Mouse (Mus musculus): ENCODE results near the gene Cdiptos. TPM values are rescaled to one million over a fixed set of nuclear protein-coding genes. Genes with fewer than 3 reads are reported as not detected.
A peak's percentile ranks its signal among the peaks of the same experiment; 100 is the strongest.

The Cdiptos gene
- polyA plus RNA-seq, 1 experiment from 2014 or later, result 1.1 TPM

DNA sequence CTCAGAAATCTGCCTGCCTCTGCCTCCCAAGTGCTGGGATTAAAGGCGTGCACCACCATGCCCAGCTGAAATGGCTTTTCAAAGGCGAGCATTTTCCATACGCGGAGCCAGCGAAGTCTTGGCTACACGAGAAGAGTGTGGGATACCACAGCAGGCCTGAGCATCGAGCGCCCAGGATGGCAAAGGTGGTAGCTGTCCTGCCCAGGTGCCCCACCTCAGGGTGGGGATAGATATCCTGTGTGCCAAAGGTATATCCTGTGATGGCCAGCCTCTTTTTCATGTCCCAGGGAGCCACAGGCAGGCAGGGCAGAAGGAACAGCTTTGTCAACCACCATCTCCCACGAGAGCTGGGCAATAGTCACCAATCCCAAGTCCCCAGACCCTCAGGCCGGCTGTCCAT lies 36.9 kb upstream of the Cdiptos start:
- WGBS, result 94% methylated on average over 10 of the region's 10 CpGs

DNA sequence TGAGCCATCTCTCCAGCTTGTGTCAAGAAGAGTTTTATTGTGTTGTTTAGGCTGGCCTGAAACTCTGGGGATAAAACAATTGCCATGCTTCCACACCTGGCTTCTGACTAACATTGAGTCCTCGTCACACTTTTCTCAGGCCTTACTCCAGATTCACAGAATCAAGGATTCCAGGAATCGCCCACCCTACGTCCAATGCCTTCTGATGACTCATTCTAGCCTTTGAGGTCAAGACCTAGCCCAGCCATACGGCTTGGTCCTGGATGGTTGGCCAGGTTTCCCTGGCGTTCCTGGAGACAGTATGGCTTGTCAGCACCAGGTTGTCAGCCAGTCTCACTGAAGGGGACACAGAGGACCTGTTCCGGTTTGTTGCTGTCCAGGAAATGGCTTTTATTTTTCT lies 36.5 kb upstream of the Cdiptos start:
- WGBS, result 90% methylated on average over 6 of the region's 6 CpGs
- H3K4me2 ChIP-seq, result no peak overlapping the region
- peaks cover 38% of the 10 kb centered on the region for H3K36me3 ChIP-seq
- H3K4me3 ChIP-seq (replicated peaks), result no peak overlapping the region
- no peak for ATAC-seq (ENCODE audit: insufficient number of reproducible peaks, insufficient read depth, low FRiP score, low TSS enrichment, low read depth)
- H3K9ac ChIP-seq (replicated peaks), result no peak overlapping the region
- H3K9me3 ChIP-seq, result no peaks in the 10 kb centered on the region
- no peaks in the 10 kb centered on the region for H3K27me3 ChIP-seq
- H3K4me1 ChIP-seq (replicated peaks), result peaks cover 23% of the 10 kb centered on the region
- no peak overlapping the region for H3K27ac ChIP-seq

More for the DNA sequence above, 36.9 kb upstream of the Cdiptos start:
- no peaks in the 10 kb centered on the region for H3K9me3 ChIP-seq
- no peak for ATAC-seq (ENCODE audit: insufficient number of reproducible peaks, insufficient read depth, low FRiP score, low TSS enrichment, low read depth)
- H3K4me1 ChIP-seq (replicated peaks), result peaks cover 27% of the 10 kb centered on the region
- no peak overlapping the region for H3K4me3 ChIP-seq (replicated peaks)
- H3K9ac ChIP-seq (replicated peaks), result no peak overlapping the region
- H3K4me2 ChIP-seq, result no peak overlapping the region
- H3K27me3 ChIP-seq, result no peaks in the 10 kb centered on the region
- no peak overlapping the region for H3K27ac ChIP-seq
- peaks cover 38% of the 10 kb centered on the region for H3K36me3 ChIP-seq

DNA sequence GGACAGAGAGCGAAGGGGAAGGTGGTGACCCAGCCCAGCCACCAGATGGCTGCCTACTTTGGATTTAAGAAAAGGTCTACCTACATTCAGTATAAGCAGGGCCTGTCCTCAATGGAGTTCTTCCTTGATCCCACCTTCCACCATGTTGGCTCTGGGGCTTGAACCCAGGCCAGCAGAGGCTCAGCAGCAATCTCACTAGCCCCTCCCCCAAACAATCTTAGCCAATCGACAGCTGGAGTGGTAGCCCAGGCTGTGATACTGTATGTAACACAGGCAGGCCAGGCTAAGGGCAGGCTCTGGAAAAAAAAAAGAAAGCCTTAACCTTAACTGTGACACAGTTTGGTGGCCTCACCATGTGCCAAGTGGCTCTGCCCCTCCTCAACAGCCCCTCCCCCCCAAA lies 35.8 kb upstream of the Cdiptos start:
- no peak for ATAC-seq (ENCODE audit: insufficient number of reproducible peaks, insufficient read depth, low FRiP score, low TSS enrichment, low read depth)
- H3K4me1 ChIP-seq (replicated peaks), result peaks cover 23% of the 10 kb centered on the region
- H3K27ac ChIP-seq, result no peak overlapping the region
- no peak overlapping the region for H3K9ac ChIP-seq (replicated peaks)
- no peak overlapping the region for H3K4me3 ChIP-seq (replicated peaks)
- H3K9me3 ChIP-seq, result no peaks in the 10 kb centered on the region
- no peaks in the 10 kb centered on the region for H3K27me3 ChIP-seq
- no peak overlapping the region for H3K4me2 ChIP-seq
- 83% methylated on average over 2 of the region's 2 CpGs for WGBS
- peaks cover 38% of the 10 kb centered on the region for H3K36me3 ChIP-seq

DNA sequence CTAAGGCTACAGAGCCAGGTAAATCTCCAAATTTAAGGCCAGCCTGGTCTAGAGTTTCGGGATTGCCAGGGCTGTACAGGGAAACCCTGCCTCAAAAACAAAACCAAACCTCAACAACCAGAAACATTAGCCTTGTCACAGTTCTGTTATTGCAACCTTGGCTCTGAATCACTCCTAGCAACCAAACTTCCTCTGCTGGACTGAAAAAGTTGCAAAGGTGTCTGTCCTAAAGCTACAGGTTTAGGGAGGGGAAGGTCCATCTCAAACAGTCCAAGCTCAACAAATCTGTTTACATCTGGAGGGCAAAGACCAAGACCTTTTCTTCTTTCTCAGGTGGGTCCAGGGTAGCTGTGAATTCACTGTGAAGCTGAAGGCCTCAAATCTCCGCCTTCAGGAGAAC lies 35.2 kb upstream of the Cdiptos start:
- Histone ChIP-seq H3K4me2 (no peak overlapping the region), H3K9me3 (no peaks in the 10 kb centered on the region), H3K27ac (no peak overlapping the region), H3K4me1 (replicated peaks) (peaks cover 22% of the 10 kb centered on the region), H3K9ac (replicated peaks) (no peak overlapping the region), H3K36me3 (peaks cover 38% of the 10 kb centered on the region), H3K27me3 (no peaks in the 10 kb centered on the region), H3K4me3 (replicated peaks) (no peak overlapping the region)
- ATAC-seq (ENCODE audit: insufficient number of reproducible peaks, insufficient read depth, low FRiP score, low TSS enrichment, low read depth), result no peak
- 94% methylated on average over 2 of the region's 2 CpGs for WGBS

DNA sequence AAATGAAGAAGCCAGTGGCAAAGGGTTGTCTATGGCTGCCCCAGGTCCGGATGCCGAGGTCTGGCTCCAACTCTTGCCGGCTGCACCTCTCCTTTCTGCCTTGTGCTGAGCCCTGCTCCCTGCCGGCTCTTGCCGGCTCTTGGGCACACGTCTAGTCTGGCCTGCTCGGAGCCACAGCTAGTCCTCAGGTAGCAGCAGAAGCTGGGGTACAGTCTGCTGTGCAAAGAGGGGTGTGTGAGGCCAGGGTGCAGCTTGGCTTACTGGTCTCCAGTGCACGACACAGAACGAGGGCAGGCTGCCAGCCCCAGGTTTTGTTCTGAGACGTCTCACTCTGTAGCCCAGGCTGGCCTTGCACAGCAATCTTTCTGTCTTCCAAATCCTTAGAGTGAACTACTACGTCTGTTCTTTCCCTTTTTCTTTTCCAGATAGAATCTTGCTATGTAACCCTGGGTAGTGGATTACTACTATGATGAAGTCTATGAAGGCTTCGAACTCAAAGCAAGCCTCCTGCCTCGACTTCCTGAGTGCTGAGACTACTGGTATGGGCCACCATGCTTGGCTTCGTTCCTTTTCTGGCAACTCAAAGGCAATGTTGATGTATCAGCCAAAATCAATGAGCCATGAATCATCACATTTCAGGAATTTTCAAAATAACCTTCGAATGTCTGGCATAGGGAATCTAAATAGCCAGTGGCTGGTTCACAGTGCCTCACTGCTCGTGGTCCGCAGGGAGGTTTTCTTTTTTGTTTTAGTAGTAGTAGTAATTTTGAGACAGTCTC lies 33.6 kb upstream of the Cdiptos start:
- Histone ChIP-seq H3K9me3 (no peaks in the 10 kb centered on the region), H3K9ac (replicated peaks) (0 out of 2 replicates have a peak overlapping the region, but pooled peaks have one; percentile 4), H3K4me1 (replicated peaks) (peaks cover 6% of the 10 kb centered on the region), H3K4me3 (replicated peaks) (no peak overlapping the region), H3K27ac (no peak overlapping the region), H3K36me3 (peaks cover 23% of the 10 kb centered on the region), H3K4me2 (no peak overlapping the region), H3K27me3 (no peaks in the 10 kb centered on the region)
- 83% methylated on average over 17 of the region's 17 CpGs for WGBS
- no peak for ATAC-seq (ENCODE audit: insufficient number of reproducible peaks, insufficient read depth, low FRiP score, low TSS enrichment, low read depth)

DNA sequence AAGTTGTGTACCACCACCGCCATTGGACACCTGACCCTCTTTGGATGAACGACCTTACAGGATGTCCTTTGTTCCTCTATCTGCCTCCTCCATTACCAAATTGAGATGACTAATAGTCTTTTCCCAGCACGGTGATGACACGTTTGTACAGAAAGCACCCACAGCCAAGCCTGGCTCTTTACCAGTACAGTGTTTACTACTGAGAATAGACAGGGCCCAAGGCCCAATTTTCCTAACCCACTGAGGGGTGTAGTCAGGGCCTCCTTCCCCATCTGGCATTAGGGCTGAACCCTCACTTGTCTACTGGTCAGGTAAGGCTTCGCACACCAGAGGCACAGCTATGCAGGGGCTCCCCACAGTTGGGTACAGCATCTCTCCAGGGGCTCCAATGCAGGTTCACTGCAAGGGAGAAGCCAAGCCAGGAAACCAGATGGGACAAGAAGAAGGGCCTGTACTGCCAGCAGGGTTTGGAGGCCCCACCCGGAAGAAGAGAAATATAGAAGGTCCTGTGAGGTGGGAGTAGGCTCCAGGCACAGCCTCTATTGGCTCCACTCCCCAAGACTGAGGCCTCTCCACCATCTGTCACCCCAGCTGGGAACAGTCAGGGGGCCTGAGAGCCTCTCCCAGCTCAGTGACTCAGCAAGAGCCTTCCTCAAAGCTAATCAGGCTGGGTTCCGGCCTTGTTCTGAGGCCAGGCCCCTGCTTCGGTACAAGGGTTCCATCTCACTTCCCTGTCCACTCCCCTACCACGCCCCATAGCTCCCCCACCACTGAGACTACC lies 32.5 kb upstream of the Cdiptos start:
- Histone ChIP-seq H3K9me3 (no peaks in the 10 kb centered on the region), H3K4me2 (no peak overlapping the region), H3K9ac (replicated peaks) (peak overlapping the region; percentile 40; the same call in 1 of the 2 replicates), H3K27ac (peak overlapping the region; percentile 25), H3K36me3 (peaks cover 12% of the 10 kb centered on the region), H3K27me3 (no peaks in the 10 kb centered on the region), H3K4me1 (replicated peaks) (no peaks in the 10 kb centered on the region; the same call in 1 of the 2 replicates), H3K4me3 (replicated peaks) (no peak overlapping the region)
- WGBS, result 65% methylated on average over 9 of the region's 9 CpGs
- no peak for ATAC-seq (ENCODE audit: insufficient number of reproducible peaks, insufficient read depth, low FRiP score, low TSS enrichment, low read depth)

DNA sequence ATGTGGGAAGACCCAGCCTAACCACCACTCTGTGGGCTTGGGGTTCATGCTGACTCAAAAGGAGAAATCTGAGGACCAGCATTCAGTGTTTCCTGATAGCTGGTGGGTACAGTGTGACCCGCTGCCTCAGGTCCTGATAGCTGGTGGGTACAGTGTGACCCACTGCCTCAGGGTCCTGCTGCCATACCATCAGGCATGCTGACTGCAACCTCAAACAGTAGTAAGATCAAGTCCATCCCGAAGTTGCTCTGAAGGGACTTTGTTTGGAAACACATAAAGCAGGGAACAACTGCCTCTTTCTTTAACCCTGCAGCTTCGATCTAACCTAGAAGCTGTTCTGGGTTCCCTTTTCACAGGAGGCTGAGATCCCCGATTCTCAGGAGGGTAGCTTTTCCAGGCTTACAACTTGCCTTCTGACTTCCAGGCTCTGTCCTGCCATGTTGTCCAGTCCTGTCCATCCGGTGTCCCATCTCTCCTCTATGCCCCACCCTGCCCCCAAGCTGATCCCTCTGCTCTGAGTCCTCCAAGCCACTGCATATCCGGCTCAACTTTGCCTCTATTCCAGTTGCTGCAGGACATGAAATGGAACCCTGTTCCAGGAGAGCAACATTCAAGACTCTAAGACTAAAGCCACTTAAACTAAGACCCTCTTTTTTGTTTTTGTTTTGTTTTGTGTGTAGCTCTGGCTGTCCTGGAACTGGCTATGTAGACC lies 31.6 kb upstream of the Cdiptos start:
- no peaks in the 10 kb centered on the region for H3K27me3 ChIP-seq
- 81% methylated on average over 6 of the region's 6 CpGs for WGBS
- H3K4me1 ChIP-seq (replicated peaks), result no peaks in the 10 kb centered on the region; the same call in 1 of the 2 replicates
- H3K4me2 ChIP-seq, result no peak overlapping the region
- no peak for ATAC-seq (ENCODE audit: insufficient number of reproducible peaks, insufficient read depth, low FRiP score, low TSS enrichment, low read depth)
- no peaks in the 10 kb centered on the region for H3K9me3 ChIP-seq
- peak overlapping the region; percentile 14; the same call in 1 of the 2 replicates for H3K9ac ChIP-seq (replicated peaks)
- peaks cover 3% of the 10 kb centered on the region; the same call in 1 of the 2 replicates for H3K36me3 ChIP-seq
- no peak overlapping the region for H3K27ac ChIP-seq
- no peak overlapping the region for H3K4me3 ChIP-seq (replicated peaks)

DNA sequence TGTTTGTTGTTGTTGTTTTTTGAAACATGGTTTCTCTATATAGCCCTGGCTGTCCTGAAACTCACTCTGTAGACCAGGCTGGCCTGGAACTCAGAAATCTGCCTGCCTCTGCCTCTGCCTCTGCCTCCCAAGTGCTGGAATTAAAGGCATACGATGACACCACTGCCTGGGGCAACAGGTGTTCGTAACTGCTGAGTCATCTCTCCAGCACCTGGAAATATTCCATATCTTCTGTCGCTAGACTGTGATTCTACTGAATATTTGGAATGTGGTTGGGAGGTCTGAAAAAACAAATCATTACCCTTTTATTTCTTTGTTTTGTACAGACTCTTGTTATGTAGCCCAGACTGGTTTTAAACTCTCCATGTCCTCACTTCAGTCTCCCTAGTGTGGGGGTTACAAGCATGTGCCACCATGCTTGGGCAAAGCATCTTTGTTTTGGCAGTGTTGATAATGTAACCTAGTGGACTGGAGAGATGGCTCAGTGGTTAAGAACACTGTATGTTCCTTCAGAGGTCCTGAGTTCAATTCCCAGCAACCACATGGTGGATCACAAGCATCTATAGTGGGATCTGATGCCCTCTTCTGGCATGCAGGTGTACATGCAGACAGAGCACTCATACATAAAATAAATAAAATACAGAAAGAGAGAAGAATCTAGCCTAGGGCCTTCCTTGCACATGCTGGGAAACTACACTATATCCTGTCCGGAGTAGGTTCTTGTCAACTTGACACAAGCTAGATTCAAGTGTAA lies 28.4 kb upstream of the Cdiptos start:
- H3K4me1 ChIP-seq (replicated peaks), result no peaks in the 10 kb centered on the region; the same call in 1 of the 2 replicates
- no peaks in the 10 kb centered on the region for H3K9me3 ChIP-seq
- no peak overlapping the region for H3K9ac ChIP-seq (replicated peaks)
- 80% methylated on average over 4 of the region's 4 CpGs for WGBS
- no peak for ATAC-seq (ENCODE audit: insufficient number of reproducible peaks, insufficient read depth, low FRiP score, low TSS enrichment, low read depth)
- no peak overlapping the region for H3K4me3 ChIP-seq (replicated peaks)
- no peaks in the 10 kb centered on the region for H3K27me3 ChIP-seq
- no peak overlapping the region for H3K27ac ChIP-seq
- no peaks in the 10 kb centered on the region for H3K36me3 ChIP-seq
- H3K4me2 ChIP-seq, result no peak overlapping the region

DNA sequence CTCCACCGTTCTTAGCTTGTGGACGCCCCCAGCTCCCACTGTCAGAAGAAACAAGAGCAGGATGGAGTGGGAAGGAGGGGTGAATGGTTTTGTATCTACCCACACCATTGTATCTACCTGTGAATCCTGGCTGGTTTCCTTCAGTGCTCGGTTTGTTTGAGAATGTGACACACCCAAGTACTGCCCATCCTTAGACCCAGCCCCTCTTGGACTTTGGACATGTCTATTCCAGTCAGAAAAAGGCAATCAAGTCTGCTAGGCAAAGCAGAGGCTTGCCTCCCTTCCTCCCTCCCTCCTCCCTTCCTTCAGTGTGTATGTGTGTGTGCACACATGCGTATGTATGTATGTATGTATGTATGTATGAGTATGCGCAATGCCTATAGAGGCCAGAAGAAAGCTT lies 27.7 kb upstream of the Cdiptos start:
- WGBS, result 90% methylated on average over 5 of the region's 5 CpGs
- Histone ChIP-seq H3K4me1 (replicated peaks) (no peaks in the 10 kb centered on the region; the same call in 1 of the 2 replicates), H3K27me3 (no peaks in the 10 kb centered on the region), H3K36me3 (no peaks in the 10 kb centered on the region), H3K4me3 (replicated peaks) (no peak overlapping the region), H3K9ac (replicated peaks) (no peak overlapping the region), H3K27ac (no peak overlapping the region), H3K4me2 (no peak overlapping the region), H3K9me3 (no peaks in the 10 kb centered on the region)
- ATAC-seq (ENCODE audit: insufficient number of reproducible peaks, insufficient read depth, low FRiP score, low TSS enrichment, low read depth), result no peak

DNA sequence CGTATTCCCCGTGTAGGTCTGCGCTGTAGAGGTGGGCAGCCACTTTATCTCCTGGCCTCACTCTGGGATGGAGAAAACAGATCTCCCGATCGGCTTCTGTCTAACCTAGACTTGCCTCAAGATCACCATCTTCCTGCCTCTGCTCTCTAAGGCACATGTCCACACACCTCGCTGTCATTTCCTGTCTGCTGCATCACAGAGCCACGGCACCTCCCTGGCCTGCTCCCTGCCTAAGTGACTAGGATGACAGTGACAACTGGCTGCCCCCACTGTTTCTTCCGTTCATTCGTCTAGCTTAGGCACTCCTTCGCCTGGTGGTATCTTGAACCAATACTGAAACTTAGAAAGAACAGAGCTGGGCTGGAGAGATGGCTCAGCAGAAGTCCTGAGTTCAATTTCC lies 23.7 kb upstream of the Cdiptos start:
- ATAC-seq (ENCODE audit: insufficient number of reproducible peaks, insufficient read depth, low FRiP score, low TSS enrichment, low read depth), result no peak
- Histone ChIP-seq H3K27ac (no peak overlapping the region), H3K4me2 (no peak overlapping the region), H3K4me1 (replicated peaks) (no peaks in the 10 kb centered on the region), H3K36me3 (no peaks in the 10 kb centered on the region), H3K9me3 (no peaks in the 10 kb centered on the region), H3K4me3 (replicated peaks) (no peak overlapping the region), H3K27me3 (no peaks in the 10 kb centered on the region), H3K9ac (replicated peaks) (no peak overlapping the region)
- 77% methylated on average over 10 of the region's 10 CpGs for WGBS

Measured in limb, embryonic 12.5 days (tissue).